Mouse (Mus musculus) stomach, embryonic 15.5 days (tissue): ENCODE measurements around the gene Hes7. TPM values are rescaled to one million over a fixed set of nuclear protein-coding genes. Genes with fewer than 3 reads are reported as not detected.

ENCODE experiments used
- ATAC-seq: fragments of 200-750 bp; cut with Nextera tagmentation; 2 replicates; pipeline ENCODE4 v1.8.0; 2017; ENCODE audit warnings: low read depth, moderate number of reproducible peaks, moderate TSS enrichment; ENCODE audit not compliant: insufficient read depth, low FRiP score
- H3K27ac ChIP-seq: fragments of 300-500 bp; sonication (generic); 2 replicates; pipeline ENCODE4 v1.5.1; 2015; ENCODE audit warnings: mild to moderate bottlenecking, inconsistent platforms
- H3K27me3 ChIP-seq: fragments of 300-500 bp; sonication (generic); replicated peaks from 2 replicates; pipeline ENCODE4 v1.6.1; 2015; ENCODE audit warnings: inconsistent platforms
- H3K36me3 ChIP-seq: fragments of 300-500 bp; sonication (generic); 2 replicates; pipeline ENCODE4 v1.6.1; 2015; ENCODE audit warnings: inconsistent platforms
- H3K4me1 ChIP-seq: fragments of 300-500 bp; sonication (generic); 2 replicates; pipeline ENCODE4 v1.6.1; 2015; ENCODE audit warnings: inconsistent platforms
- H3K4me2 ChIP-seq: fragments of 300-500 bp; sonication (generic); 2 replicates; pipeline ENCODE4 v1.6.1; 2015; ENCODE audit warnings: mild to moderate bottlenecking, inconsistent platforms
- H3K4me3 ChIP-seq: fragments of 300-500 bp; sonication (generic); replicated peaks from 2 replicates; pipeline ENCODE4 v1.5.1; 2015; ENCODE audit warnings: inconsistent platforms
- H3K9ac ChIP-seq: fragments of 300-500 bp; sonication (generic); 2 replicates; pipeline ENCODE4 v1.6.1; 2015; ENCODE audit warnings: inconsistent platforms
- H3K9me3 ChIP-seq: fragments of 300-500 bp; sonication (generic); 2 replicates; pipeline ENCODE4 v1.6.1; 2016; ENCODE audit warnings: inconsistent platforms
- WGBS: fragments of 180-500 bp; shearing (Covaris S2); methylation state at CpG from one replicate; pipeline ENCODE4 v1.1.7; 2015; 5-methylcytosine and 5-hydroxymethylcytosine counted together
- polyA plus RNA-seq: library from polyadenylated mRNA; unstranded; fragments of >200 nt; fragmentation: Nextera tagmentation; extraction: Ambion mirVana; gene quantifications from 2 replicates; pipeline ENCODE4 v1.2.1, GENCODE M21; 2015

Hes7 gene
- polyA plus RNA-seq, 1 experiment from 2014 or later = 0.76 TPM

- 2% methylated on average over 29 of the region's 29 CpGs for WGBS
- H3K27ac ChIP-seq = peak overlapping the region; percentile 98
Observed at GRCm38 (mm10) chr11:69096987-69097900, 23.0 kb upstream of the Hes7 start.

GRCm38 (mm10) chr11:69098039-69098761, 22.0 kb upstream of the Hes7 start:
- peak overlapping the region; percentile 66 for H3K4me3 ChIP-seq
- no peaks in the 10 kb centered on the region for H3K9me3 ChIP-seq
- peaks cover 34% of the 10 kb centered on the region for H3K4me1 ChIP-seq
- ATAC-seq = no peak
- WGBS = 24% methylated on average over 8 of the region's 8 CpGs
- H3K27ac ChIP-seq = peak overlapping the region; percentile 98
- H3K4me2 ChIP-seq = peak overlapping the region; percentile 91
- no peak overlapping the region for H3K9ac ChIP-seq
- H3K36me3 ChIP-seq = peaks cover 27% of the 10 kb centered on the region
- H3K27me3 ChIP-seq = no peaks in the 10 kb centered on the region

More at GRCm38 (mm10) chr11:69096987-69097900, 23.0 kb upstream of the Hes7 start:
- Histone ChIP-seq H3K9ac (peak overlapping the region; percentile 49; the same call in 1 of the 2 replicates), H3K4me2 (peak overlapping the region; percentile 91), H3K36me3 (peaks cover 20% of the 10 kb centered on the region), H3K9me3 (no peaks in the 10 kb centered on the region), H3K4me3 (peak overlapping the region; percentile 66), H3K4me1 (peaks cover 34% of the 10 kb centered on the region), H3K27me3 (no peaks in the 10 kb centered on the region)
- ATAC-seq = peak; percentile 49

- H3K27me3 ChIP-seq = no peaks in the 10 kb centered on the region
- WGBS = 0% methylated on average over 19 of the region's 19 CpGs
- peak overlapping the region; percentile 57 for H3K9ac ChIP-seq
- peak; percentile 11; the same call in 1 of the 2 replicates for ATAC-seq
- no peaks in the 10 kb centered on the region for H3K9me3 ChIP-seq
- peaks cover 32% of the 10 kb centered on the region for H3K36me3 ChIP-seq
- peak overlapping the region; percentile 91 for H3K4me2 ChIP-seq
- peak overlapping the region; percentile 66 for H3K4me3 ChIP-seq
- peaks cover 34% of the 10 kb centered on the region for H3K4me1 ChIP-seq
- peak overlapping the region; percentile 98 for H3K27ac ChIP-seq
Observed at GRCm38 (mm10) chr11:69098762-69099091, 21.5 kb upstream of the Hes7 start.

GRCm38 (mm10) chr11:69099177-69099914, 20.9 kb upstream of the Hes7 start:
- Histone ChIP-seq H3K27ac (peak overlapping the region; percentile 98), H3K36me3 (peaks cover 38% of the 10 kb centered on the region), H3K4me2 (peak overlapping the region; percentile 91), H3K4me1 (peaks cover 34% of the 10 kb centered on the region), H3K9me3 (no peaks in the 10 kb centered on the region), H3K4me3 (peak overlapping the region; percentile 66), H3K9ac (peak overlapping the region; percentile 57), H3K27me3 (no peaks in the 10 kb centered on the region)
- WGBS = under 1% methylated on average over 22 of the region's 22 CpGs
- ATAC-seq = no peak

- H3K36me3 ChIP-seq = peaks cover 44% of the 10 kb centered on the region
- H3K4me1 ChIP-seq = peaks cover 34% of the 10 kb centered on the region
- H3K9ac ChIP-seq = no peak overlapping the region; the same call in 1 of the 2 replicates
- WGBS = under 1% methylated on average over 23 of the region's 23 CpGs
- no peaks in the 10 kb centered on the region for H3K9me3 ChIP-seq
- H3K27me3 ChIP-seq = no peaks in the 10 kb centered on the region
- H3K27ac ChIP-seq = peak overlapping the region; percentile 98
- peak overlapping the region; percentile 66 for H3K4me3 ChIP-seq
- H3K4me2 ChIP-seq = peak overlapping the region; percentile 91
- ATAC-seq = no peak; the same call in 1 of the 2 replicates
Observed at GRCm38 (mm10) chr11:69099915-69100345, 20.3 kb upstream of the Hes7 start.

GRCm38 (mm10) chr11:69100639-69101360, 19.4 kb upstream of the Hes7 start:
- peaks cover 53% of the 10 kb centered on the region for H3K36me3 ChIP-seq
- H3K9ac ChIP-seq = no peak overlapping the region
- peak overlapping the region; percentile 66; the same call in 1 of the 2 replicates for H3K4me3 ChIP-seq
- H3K4me2 ChIP-seq = peak overlapping the region; percentile 91
- no peaks in the 10 kb centered on the region for H3K9me3 ChIP-seq
- H3K4me1 ChIP-seq = peaks cover 34% of the 10 kb centered on the region
- ATAC-seq = no peak
- no peaks in the 10 kb centered on the region for H3K27me3 ChIP-seq
- WGBS = 86% methylated on average over 20 of the region's 20 CpGs
- peak overlapping the region; percentile 98 for H3K27ac ChIP-seq

- peaks cover 61% of the 10 kb centered on the region for H3K36me3 ChIP-seq
- ATAC-seq = no peak
- H3K4me1 ChIP-seq = peaks cover 34% of the 10 kb centered on the region
- no peak overlapping the region for H3K27ac ChIP-seq
- H3K4me3 ChIP-seq = no peak overlapping the region
- no peaks in the 10 kb centered on the region for H3K9me3 ChIP-seq
- no peak overlapping the region for H3K9ac ChIP-seq
- H3K27me3 ChIP-seq = no peaks in the 10 kb centered on the region
- 86% methylated on average over 21 of the region's 21 CpGs for WGBS
- no peak overlapping the region for H3K4me2 ChIP-seq
Observed at GRCm38 (mm10) chr11:69101604-69102402, 18.4 kb upstream of the Hes7 start.

GRCm38 (mm10) chr11:69102403-69102725, 17.8 kb upstream of the Hes7 start:
- Histone ChIP-seq H3K4me3 (no peak overlapping the region), H3K36me3 (peaks cover 66% of the 10 kb centered on the region), H3K4me2 (no peak overlapping the region), H3K27me3 (no peaks in the 10 kb centered on the region), H3K4me1 (peaks cover 31% of the 10 kb centered on the region), H3K27ac (no peak overlapping the region), H3K9me3 (no peaks in the 10 kb centered on the region), H3K9ac (no peak overlapping the region)
- WGBS = 94% methylated on average over 7 of the region's 7 CpGs
- ATAC-seq = no peak

GRCm38 (mm10) chr11:69103121-69103520, 17.1 kb upstream of the Hes7 start:
- no peaks in the 10 kb centered on the region for H3K9me3 ChIP-seq
- no peak overlapping the region for H3K9ac ChIP-seq
- H3K27ac ChIP-seq = no peak overlapping the region
- WGBS = 93% methylated on average over 14 of the region's 14 CpGs
- H3K4me1 ChIP-seq = peaks cover 23% of the 10 kb centered on the region
- no peaks in the 10 kb centered on the region for H3K27me3 ChIP-seq
- no peak overlapping the region for H3K4me3 ChIP-seq
- no peak for ATAC-seq
- H3K4me2 ChIP-seq = no peak overlapping the region
- peaks cover 74% of the 10 kb centered on the region for H3K36me3 ChIP-seq

GRCm38 (mm10) chr11:69103531-69104435, 16.4 kb upstream of the Hes7 start:
- H3K4me3 ChIP-seq = no peak overlapping the region
- ATAC-seq = no peak
- H3K4me2 ChIP-seq = no peak overlapping the region
- peaks cover 80% of the 10 kb centered on the region for H3K36me3 ChIP-seq
- no peaks in the 10 kb centered on the region for H3K27me3 ChIP-seq
- WGBS = 89% methylated on average over 15 of the region's 15 CpGs
- no peak overlapping the region for H3K9ac ChIP-seq
- H3K9me3 ChIP-seq = no peaks in the 10 kb centered on the region
- peaks cover 18% of the 10 kb centered on the region for H3K4me1 ChIP-seq
- H3K27ac ChIP-seq = no peak overlapping the region
